Mouse (Mus musculus): ENCODE measurements around the gene Adh7.

Adh7 gene

GRCm38 (mm10) chr3:138224363-138224954, 6.9 kb downstream of the Adh7 start:
- DNase-seq (ENCODE audit: low read depth, low spot score) = no peak

- no peak for DNase-seq (ENCODE audit: low read depth, low spot score)
These were observed 7.8 kb downstream of the Adh7 start for GRCm38 (mm10) chr3:138225331-138225730.

GRCm38 (mm10) chr3:138225853-138226252, 8.3 kb downstream of the Adh7 start:
- no peak for DNase-seq (ENCODE audit: low read depth, low spot score)

GRCm38 (mm10) chr3:138226476-138226875, 8.9 kb downstream of the Adh7 start:
- no peak for DNase-seq (ENCODE audit: low read depth, low spot score)

- no peak for DNase-seq (ENCODE audit: low read depth, low spot score)
These were observed 9.5 kb downstream of the Adh7 start for GRCm38 (mm10) chr3:138227082-138227481.

GRCm38 (mm10) chr3:138227782-138228181, 10.2 kb downstream of the Adh7 start:
- no peak for DNase-seq (ENCODE audit: low read depth, low spot score)

GRCm38 (mm10) chr3:138229448-138229847, 11.9 kb downstream of the Adh7 start:
- DNase-seq (ENCODE audit: low read depth, low spot score) = no peak

- no peak for DNase-seq (ENCODE audit: low read depth, low spot score)
These were observed 12.7 kb downstream of the Adh7 start for GRCm38 (mm10) chr3:138230266-138230665.

GRCm38 (mm10) chr3:138231531-138231930, 14.0 kb downstream of the Adh7 start:
- no peak for DNase-seq (ENCODE audit: low read depth, low spot score)

- no peak for DNase-seq (ENCODE audit: low read depth, low spot score)
These were observed 19.1 kb downstream of the Adh7 start for GRCm38 (mm10) chr3:138236546-138237163.

GRCm38 (mm10) chr3:138238046-138238445, 20.5 kb downstream of the Adh7 start:
- no peak for DNase-seq (ENCODE audit: low read depth, low spot score)

- no peak for DNase-seq (ENCODE audit: low read depth, low spot score)
These were observed 21.9 kb downstream of the Adh7 start for GRCm38 (mm10) chr3:138239461-138239860.

GRCm38 (mm10) chr3:138240411-138240810, 22.9 kb downstream of the Adh7 start:
- DNase-seq (ENCODE audit: low read depth, low spot score) = no peak

- DNase-seq (ENCODE audit: low read depth, low spot score) = no peak
These were observed 23.4 kb downstream of the Adh7 start for GRCm38 (mm10) chr3:138240942-138241341.

- no peak for DNase-seq (ENCODE audit: low read depth, low spot score)
These were observed 23.8 kb downstream of the Adh7 start for GRCm38 (mm10) chr3:138241371-138241770.

- no peak for DNase-seq (ENCODE audit: low read depth, low spot score)
These were observed 24.6 kb downstream of the Adh7 start for GRCm38 (mm10) chr3:138242021-138242726.

GRCm38 (mm10) chr3:138242933-138243332, 25.4 kb downstream of the Adh7 start:
- DNase-seq (ENCODE audit: low read depth, low spot score) = no peak

GRCm38 (mm10) chr3:138244338-138244874, 26.8 kb downstream of the Adh7 start:
- no peak for DNase-seq (ENCODE audit: low read depth, low spot score)

GRCm38 (mm10) chr3:138246511-138247020, 29.0 kb downstream of the Adh7 start:
- no peak for DNase-seq (ENCODE audit: low read depth, low spot score)

- DNase-seq (ENCODE audit: low read depth, low spot score) = no peak
These were observed 29.7 kb downstream of the Adh7 start for GRCm38 (mm10) chr3:138247241-138247640.

- no peak for DNase-seq (ENCODE audit: low read depth, low spot score)
These were observed 30.5 kb downstream of the Adh7 start for GRCm38 (mm10) chr3:138248011-138248410.

GRCm38 (mm10) chr3:138248746-138249145, 31.2 kb downstream of the Adh7 start:
- DNase-seq (ENCODE audit: low read depth, low spot score) = no peak

Data from WW6 (cell line).